Mouse (Mus musculus): ENCODE measurements at regions not wholly inside any gene's neighbourhood (a gene's known extent, or its start where the extent isn't known, plus 50 kb on each side); places are given as distances from the start of the nearest gene placed in this dataset.

- no peak for DNase-seq (ENCODE audit: low spot score)
Measured at GRCm38 (mm10) chr3:38254896-38255295, 229.7 kb downstream of the Ankrd50 start.

- DNase-seq (ENCODE audit: low spot score), result no peak
Measured at GRCm38 (mm10) chr3:38251592-38251991, 233.1 kb downstream of the Ankrd50 start.

- no peak for DNase-seq (ENCODE audit: low spot score)
Measured at GRCm38 (mm10) chr3:38250552-38250951, 234.1 kb downstream of the Ankrd50 start.

GRCm38 (mm10) chr3:38248941-38249340, 235.7 kb downstream of the Ankrd50 start:
- no peak for DNase-seq (ENCODE audit: low spot score)

- DNase-seq (ENCODE audit: low spot score), result no peak
Measured at GRCm38 (mm10) chr3:38246439-38246838, 238.2 kb downstream of the Ankrd50 start.

GRCm38 (mm10) chr3:38243209-38243608, 241.4 kb downstream of the Ankrd50 start:
- no peak for DNase-seq (ENCODE audit: low spot score)

GRCm38 (mm10) chr3:38237616-38238015, 247.0 kb downstream of the Ankrd50 start:
- DNase-seq (ENCODE audit: low spot score), result no peak

GRCm38 (mm10) chr3:38235736-38236083, 248.9 kb downstream of the Ankrd50 start:
- no peak for DNase-seq (ENCODE audit: low spot score)

- no peak for DNase-seq (ENCODE audit: low spot score)
Measured at GRCm38 (mm10) chr3:38235033-38235735, 249.5 kb downstream of the Ankrd50 start.

- DNase-seq (ENCODE audit: low spot score), result no peak
Measured at GRCm38 (mm10) chr3:38234534-38234933, 250.1 kb downstream of the Ankrd50 start.

- no peak for DNase-seq (ENCODE audit: low spot score)
Measured at GRCm38 (mm10) chr3:38234006-38234405, 250.6 kb downstream of the Ankrd50 start.

GRCm38 (mm10) chr3:38233091-38233490, 251.6 kb downstream of the Ankrd50 start:
- no peak for DNase-seq (ENCODE audit: low spot score)

- DNase-seq (ENCODE audit: low spot score), result no peak
Measured at GRCm38 (mm10) chr3:38232111-38233076, 252.2 kb downstream of the Ankrd50 start.

- no peak for DNase-seq (ENCODE audit: low spot score)
Measured at GRCm38 (mm10) chr3:38231506-38231905, 253.1 kb downstream of the Ankrd50 start.

- no peak for DNase-seq (ENCODE audit: low spot score)
Measured at GRCm38 (mm10) chr3:38230796-38231195, 253.8 kb downstream of the Ankrd50 start.

GRCm38 (mm10) chr3:38229686-38230085, 255.0 kb downstream of the Ankrd50 start:
- DNase-seq (ENCODE audit: low spot score), result no peak

GRCm38 (mm10) chr3:38229051-38229450, 255.6 kb downstream of the Ankrd50 start:
- no peak for DNase-seq (ENCODE audit: low spot score)

- DNase-seq (ENCODE audit: low spot score), result no peak
Measured at GRCm38 (mm10) chr3:38227596-38227995, 257.0 kb downstream of the Ankrd50 start.

- no peak for DNase-seq (ENCODE audit: low spot score)
Measured at GRCm38 (mm10) chr3:38227121-38227520, 257.5 kb downstream of the Ankrd50 start.

- no peak for DNase-seq (ENCODE audit: low spot score)
Measured at GRCm38 (mm10) chr3:38226147-38226546, 258.5 kb downstream of the Ankrd50 start.

GRCm38 (mm10) chr3:38221834-38222215, 262.8 kb downstream of the Ankrd50 start:
- no peak for DNase-seq (ENCODE audit: low spot score)

- no peak for DNase-seq (ENCODE audit: low spot score)
Measured at GRCm38 (mm10) chr3:38220934-38221833, 263.5 kb downstream of the Ankrd50 start.
